Comparison of ENCODE assay signal across 31 mouse cellular contexts in the genomic region with DNA sequence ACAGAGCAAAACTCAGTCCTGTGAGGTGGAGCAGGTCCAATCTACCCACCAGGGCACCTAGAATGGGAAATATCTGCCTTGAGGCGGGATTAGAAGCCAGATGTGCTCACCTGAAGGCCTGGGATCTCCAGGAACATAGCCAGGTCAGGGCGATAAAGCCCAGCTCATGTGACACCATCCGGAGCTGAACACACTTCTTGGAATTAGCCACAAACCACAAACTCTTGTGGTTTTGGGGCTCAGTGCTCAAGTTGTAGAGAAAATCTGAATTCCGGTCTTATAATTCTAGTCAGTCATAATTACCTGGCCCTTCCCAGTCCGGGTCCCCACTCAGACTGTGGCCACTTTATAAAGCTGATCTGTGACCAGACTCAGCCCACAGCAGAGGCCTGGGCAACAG. TPM values are rescaled to one million over a fixed set of nuclear protein-coding genes. Genes with fewer than 3 reads are reported as not detected.
"Had no signal": no experiment of that assay in that cellular context is flagged by ENCODE, and none has a peak within 500 bp of the region (broad histone marks: within the 10 kb centered on the region; RNA-seq: fewer than 3 reads in every experiment).

A gene (plus strand): TSS at position 370 of the 400 bp plus-strand sequence.

- H3K36me3 ChIP-seq: limb, embryonic 10.5 days; limb, embryonic 13.5 days; liver, embryonic 12.5 days; liver, embryonic 15.5 days; lung, embryonic 15.5 days; neural tube, embryonic 13.5 days had no signal

- H3K4me2 ChIP-seq: limb, embryonic 13.5 days; liver, embryonic 12.5 days; liver, embryonic 15.5 days; lung, embryonic 15.5 days; midbrain, embryonic 11.5 days; neural tube, embryonic 13.5 days had no signal

- H3K27ac ChIP-seq: limb, embryonic 10.5 days; limb, embryonic 13.5 days; liver, embryonic 12.5 days; liver, embryonic 15.5 days; lung, embryonic 15.5 days; neural tube, embryonic 13.5 days; stomach, postnatal 0 days had no signal

- H3K4me3 ChIP-seq: limb, embryonic 10.5 days; limb, embryonic 13.5 days; liver, embryonic 12.5 days; liver, embryonic 15.5 days; lung, embryonic 15.5 days; neural tube, embryonic 13.5 days had no signal

- DNase-seq: kidney, adult 9 months; kidney, postnatal 14 days; kidney, postnatal 4 days; layer of hippocampus, adult 9-11 months; liver; lung, adult 18-20 months; lung, postnatal 10 days; lung, postnatal 36 days; midbrain, embryonic 14.5 days; retina, postnatal 1 day; right cerebral cortex, postnatal 25 days; thymus, adult 2 months; thymus, postnatal 14 days; thymus, postnatal 4 days had no signal

- H3K9ac ChIP-seq: limb, embryonic 13.5 days; liver, embryonic 12.5 days; liver, embryonic 15.5 days; lung, embryonic 15.5 days; neural tube, embryonic 13.5 days had no signal

- H3K4me1 ChIP-seq: limb, embryonic 10.5 days; limb, embryonic 13.5 days; liver, embryonic 12.5 days; liver, embryonic 15.5 days; lung, embryonic 15.5 days; neural tube, embryonic 13.5 days had no signal

- H3K9me3 ChIP-seq: limb, embryonic 10.5 days; limb, embryonic 13.5 days; liver, embryonic 12.5 days; liver, embryonic 15.5 days; lung, embryonic 15.5 days; neural tube, embryonic 13.5 days had no signal

- H3K27me3 ChIP-seq: limb, embryonic 13.5 days; liver, embryonic 12.5 days; liver, embryonic 15.5 days; lung, embryonic 15.5 days; neural tube, embryonic 13.5 days had no signal

- ATAC-seq: liver, embryonic 12.5 days had no signal

RNA-seq across cellular contexts. Expression of the gene that starts here (rescaled TPM):
- total RNA-seq: layer of hippocampus, adult 18-20 months; layer of hippocampus, postnatal 25 days; left cerebral cortex, adult 18-20 months; left cerebral cortex, postnatal 25 days; megakaryocyte-erythroid progenitor cell, adult 5-6 weeks; midbrain, postnatal 0 days; neutrophil, adult 5-6 weeks had no signal
- polyA plus RNA-seq: kidney, embryonic 16.5 days; limb, embryonic 10.5 days; limb, embryonic 13.5 days; liver, embryonic 12.5 days; lung, embryonic 15.5 days; midbrain, embryonic 14.5 days; midbrain, postnatal 0 days; neural tube, embryonic 13.5 days; stomach, embryonic 14.5 days had no signal
